Mouse (Mus musculus) heart, embryonic 15.5 days (tissue): ENCODE data around the gene Sec1. TPM values are rescaled to one million over a fixed set of nuclear protein-coding genes. Genes with fewer than 3 reads are reported as not detected.

Experiments
- ATAC-seq: fragments of 200-750 bp; cut with Nextera tagmentation; replicated peaks from 2 replicates; pipeline ENCODE4 v1.8.0; 2017; ENCODE audit warnings: low read depth, moderate TSS enrichment; ENCODE audit not compliant: insufficient number of reproducible peaks, insufficient read depth, low FRiP score
- H3K27ac ChIP-seq: fragments of 300-500 bp; sonication (generic); 2 replicates; pipeline ENCODE4 v1.5.1; 2015; ENCODE audit warnings: mild to moderate bottlenecking, inconsistent platforms
- H3K27me3 ChIP-seq: fragments of 300-500 bp; sonication (generic); 2 replicates; pipeline ENCODE4 v1.6.1; 2015; ENCODE audit warnings: inconsistent platforms
- H3K36me3 ChIP-seq: fragments of 300-500 bp; sonication (generic); 2 replicates; pipeline ENCODE4 v1.6.1; 2015; ENCODE audit warnings: mild to moderate bottlenecking, inconsistent platforms
- H3K4me1 ChIP-seq: fragments of 300-500 bp; sonication (generic); replicated peaks from 2 replicates; pipeline ENCODE4 v1.6.1; 2015; ENCODE audit warnings: inconsistent platforms
- H3K4me2 ChIP-seq: fragments of 300-500 bp; sonication (generic); 2 replicates; pipeline ENCODE4 v1.6.1; 2015; ENCODE audit warnings: inconsistent platforms, mild to moderate bottlenecking, moderate library complexity
- H3K4me3 ChIP-seq: fragments of 300-500 bp; sonication (generic); 2 replicates; pipeline ENCODE4 v1.5.1; 2015; ENCODE audit warnings: mild to moderate bottlenecking, inconsistent platforms
- H3K9ac ChIP-seq: fragments of 300-500 bp; sonication (generic); 2 replicates; pipeline ENCODE4 v1.6.1; 2015; ENCODE audit warnings: mild to moderate bottlenecking, inconsistent platforms
- H3K9me3 ChIP-seq: fragments of 300-500 bp; sonication (generic); replicated peaks from 2 replicates; pipeline ENCODE4 v1.6.1; 2016; ENCODE audit warnings: inconsistent platforms
- WGBS: fragments of 180-500 bp; shearing (Covaris S2); methylation state at CpG from one replicate; pipeline ENCODE4 v1.1.7; 2015; ENCODE audit warnings: mixed read lengths; 5-methylcytosine and 5-hydroxymethylcytosine counted together
- polyA plus RNA-seq: library from polyadenylated mRNA; unstranded; fragments of >200 nt; fragmentation: Nextera tagmentation; extraction: Ambion mirVana; gene quantifications from 2 replicates; pipeline ENCODE4 v1.2.1, GENCODE M21; 2015

Sec1 gene
- polyA plus RNA-seq, 1 experiment from 2014 or later, result 0.13 TPM

DNA sequence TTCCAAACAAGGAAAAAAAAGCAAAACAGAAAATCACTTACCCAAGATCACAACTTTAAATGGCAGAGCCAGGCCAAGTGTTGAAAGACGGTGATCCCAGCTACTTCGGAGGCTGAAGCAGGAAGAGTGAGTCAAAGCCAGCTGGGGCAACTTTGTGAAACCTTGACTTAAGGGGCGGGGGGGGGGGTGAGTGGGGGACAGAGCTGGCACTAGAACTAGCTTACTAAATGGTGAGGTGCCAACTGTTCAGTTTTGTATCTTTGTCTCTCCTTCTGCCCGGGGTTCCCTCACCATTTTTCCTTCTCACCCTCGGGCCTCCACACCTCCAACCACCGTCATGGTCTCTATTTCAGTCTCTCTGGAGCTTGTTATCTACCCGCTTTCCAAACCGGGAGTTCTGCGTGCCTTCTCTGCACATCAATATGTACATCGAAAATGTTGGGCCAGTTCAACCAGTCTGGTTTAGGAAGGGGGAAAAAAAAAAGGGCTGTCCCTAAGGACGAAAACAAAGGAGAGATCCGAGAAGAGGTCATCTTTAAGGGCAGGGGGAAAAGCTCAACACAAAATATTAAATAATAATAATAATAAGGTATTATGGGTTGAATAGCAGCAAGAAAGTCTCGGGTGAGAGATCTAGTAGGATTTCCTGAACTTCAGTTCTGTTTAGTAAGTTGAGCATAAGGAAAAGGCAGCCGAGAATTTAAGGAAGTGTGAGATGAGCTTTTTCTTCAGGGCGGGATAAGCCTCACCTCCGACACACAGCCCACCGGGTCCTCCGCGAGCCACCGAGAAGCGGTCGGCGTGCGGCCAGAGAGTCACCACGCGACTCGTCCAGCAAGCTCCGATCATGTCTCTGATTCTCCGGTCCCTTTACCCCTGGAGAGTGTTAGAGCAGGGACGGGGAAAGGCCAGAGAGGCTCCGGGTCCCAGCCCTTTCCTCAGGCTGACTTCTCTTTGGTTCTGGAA lies 23.0 kb upstream of the Sec1 start:
- H3K4me1 ChIP-seq, result peaks cover 43% of the 10 kb centered on the region
- 6% methylated on average over 31 of the region's 31 CpGs for WGBS
- H3K27ac ChIP-seq, result peak overlapping the region; percentile 89
- H3K9me3 ChIP-seq, result no peaks in the 10 kb centered on the region
- peak overlapping the region; percentile 86 for H3K9ac ChIP-seq
- H3K36me3 ChIP-seq, result peaks cover 30% of the 10 kb centered on the region
- H3K27me3 ChIP-seq, result no peaks in the 10 kb centered on the region
- peak overlapping the region; percentile 80 for H3K4me2 ChIP-seq
- ATAC-seq, result peak; percentile 18; the same call in 1 of the 2 replicates
- H3K4me3 ChIP-seq, result peak overlapping the region; percentile 69

DNA sequence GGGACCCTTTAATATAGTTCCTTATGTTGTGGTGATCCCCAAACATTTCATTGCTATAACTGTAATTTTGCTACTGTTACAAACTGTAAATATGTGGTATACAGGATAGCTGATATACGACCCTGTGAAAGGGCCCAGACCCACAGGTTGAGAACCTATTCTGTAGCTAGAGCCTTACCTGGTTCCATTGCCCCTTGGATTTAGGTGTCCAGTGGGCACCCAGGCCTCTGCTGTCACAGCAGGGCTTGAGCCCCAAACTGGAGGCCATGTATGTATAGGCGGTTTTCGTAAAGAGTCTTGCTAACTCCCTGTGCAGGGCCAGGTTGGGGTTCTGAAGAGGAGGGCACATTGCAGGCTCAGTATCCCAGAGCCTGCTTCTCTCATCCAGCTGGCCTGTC lies 22.3 kb upstream of the Sec1 start:
- H3K4me3 ChIP-seq, result peak overlapping the region; percentile 69
- H3K4me2 ChIP-seq, result peak overlapping the region; percentile 80
- H3K36me3 ChIP-seq, result peaks cover 36% of the 10 kb centered on the region
- 86% methylated on average over 3 of the region's 3 CpGs for WGBS
- no peak for ATAC-seq
- H3K9ac ChIP-seq, result peak overlapping the region; percentile 86; the same call in 1 of the 2 replicates
- no peaks in the 10 kb centered on the region for H3K27me3 ChIP-seq
- H3K4me1 ChIP-seq, result peaks cover 43% of the 10 kb centered on the region
- H3K9me3 ChIP-seq, result no peaks in the 10 kb centered on the region
- H3K27ac ChIP-seq, result 0 out of 2 replicates have a peak overlapping the region, but pooled peaks have one; percentile 89

DNA sequence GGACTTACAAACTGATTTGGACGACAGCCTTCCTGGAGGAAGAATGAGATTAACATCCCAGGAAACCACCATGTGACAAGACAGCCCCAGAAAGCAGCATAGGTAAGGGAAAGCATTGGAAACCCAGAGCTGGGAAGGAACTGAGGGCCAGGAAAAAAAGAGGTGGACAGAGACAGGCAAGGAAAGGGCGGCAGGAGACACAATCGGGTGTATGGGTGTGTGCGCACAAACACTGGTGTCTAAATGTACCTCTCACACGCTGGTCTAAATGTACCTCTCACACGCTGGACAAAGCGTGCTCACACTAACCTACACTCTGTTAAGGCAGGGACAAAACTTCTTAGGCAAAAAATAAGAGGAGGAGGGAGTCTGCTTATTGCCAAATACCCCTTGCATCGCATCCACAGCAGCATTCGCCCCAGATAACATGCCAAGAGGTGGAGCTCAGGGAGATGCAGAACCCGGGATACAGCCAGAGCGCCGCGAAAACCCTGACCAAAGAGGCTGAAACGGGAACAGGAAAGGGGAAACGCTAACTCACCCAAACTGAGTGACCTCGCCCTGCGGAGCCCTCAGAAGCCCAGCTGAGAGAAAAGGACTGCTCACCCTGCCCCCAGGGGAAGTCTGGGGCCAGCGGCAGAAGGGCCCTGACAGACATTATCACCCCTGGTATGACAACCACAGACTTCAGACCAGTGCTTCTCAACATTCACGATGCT lies 21.7 kb upstream of the Sec1 start:
- H3K9ac ChIP-seq, result peak overlapping the region; percentile 3; the same call in 1 of the 2 replicates
- peak overlapping the region; percentile 80 for H3K4me2 ChIP-seq
- WGBS, result 75% methylated on average over 19 of the region's 19 CpGs
- no peak for ATAC-seq
- no peaks in the 10 kb centered on the region for H3K9me3 ChIP-seq
- H3K4me3 ChIP-seq, result peak overlapping the region; percentile 69
- no peaks in the 10 kb centered on the region for H3K27me3 ChIP-seq
- peaks cover 43% of the 10 kb centered on the region for H3K4me1 ChIP-seq
- H3K27ac ChIP-seq, result peak overlapping the region; percentile 44
- H3K36me3 ChIP-seq, result peaks cover 37% of the 10 kb centered on the region

DNA sequence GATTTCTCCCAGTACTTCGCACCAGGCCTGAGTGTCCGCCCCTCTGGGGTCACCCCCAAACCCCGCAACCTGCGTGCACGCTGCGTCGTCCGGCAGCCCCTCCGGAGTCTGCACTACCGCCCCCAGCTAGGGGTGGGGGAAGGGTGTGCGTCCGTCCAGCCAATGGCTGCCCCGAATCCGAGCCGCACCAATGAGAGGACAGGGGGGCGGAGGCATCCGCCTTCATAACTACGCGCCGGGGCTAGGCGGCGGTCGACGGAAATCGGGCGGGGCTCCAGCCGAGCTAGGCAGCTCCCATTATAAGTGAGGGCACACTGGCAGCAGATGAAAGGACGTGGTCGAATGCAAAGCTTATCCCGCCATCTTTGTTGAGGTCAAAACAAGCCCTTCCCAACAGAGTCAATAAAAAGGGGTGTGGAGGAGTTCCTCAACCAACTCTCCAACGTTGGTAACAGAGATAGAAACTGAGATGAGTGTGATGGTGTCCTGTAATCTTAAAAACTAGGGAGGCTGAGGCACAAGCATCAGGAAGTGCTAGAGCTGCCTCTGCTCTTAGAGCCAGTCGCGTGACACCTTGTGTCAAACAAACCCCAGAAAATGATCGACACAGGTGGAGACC lies 21.0 kb upstream of the Sec1 start, which contains the start of gene Rpl18:
Gene Rpl18 (plus strand): TSS at position 368 of the 619 bp plus-strand sequence.
- Histone ChIP-seq H3K27ac (peak within 1 kb of the TSS; percentile 44), H3K4me3 (peak within 1 kb of the TSS; percentile 69), H3K9me3 (no peaks in the 10 kb centered on the region), H3K4me1 (peaks cover 43% of the 10 kb centered on the region), H3K9ac (peak within 1 kb of the TSS; percentile 63), H3K4me2 (peak within 1 kb of the TSS; percentile 80), H3K36me3 (peaks cover 35% of the 10 kb centered on the region), H3K27me3 (no peaks in the 10 kb centered on the region)
- peak; percentile 86 for ATAC-seq
- whole genome bisulfite sequencing, result 6% methylated on average over 34 of the region's 34 CpGs

DNA sequence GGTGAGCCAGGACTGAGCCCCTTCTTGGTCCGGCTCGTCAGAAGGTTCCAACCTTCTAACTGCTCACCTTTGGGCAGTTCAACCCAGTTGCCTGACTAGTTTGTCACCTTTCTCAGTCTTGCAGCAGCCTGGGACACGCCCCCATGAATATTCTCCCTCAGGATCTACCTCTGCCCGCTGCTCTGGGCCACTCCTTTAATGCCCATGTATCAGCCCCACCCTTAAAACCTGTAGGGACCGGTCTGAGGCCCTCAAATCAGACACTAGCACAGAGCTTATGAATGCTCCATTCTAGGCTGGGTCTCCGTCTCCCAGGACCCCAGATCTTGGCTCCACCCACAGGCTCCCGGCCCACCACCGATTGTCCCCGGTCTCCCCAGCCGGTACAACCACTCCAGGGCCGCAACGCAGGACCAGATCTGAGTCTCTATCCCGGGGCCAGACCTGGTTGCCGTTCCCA lies 20.5 kb upstream of the Sec1 start:
- H3K4me3 ChIP-seq, result peak overlapping the region; percentile 69
- peak overlapping the region; percentile 80 for H3K4me2 ChIP-seq
- no peaks in the 10 kb centered on the region for H3K27me3 ChIP-seq
- H3K9ac ChIP-seq, result peak overlapping the region; percentile 63
- H3K9me3 ChIP-seq, result no peaks in the 10 kb centered on the region
- peaks cover 31% of the 10 kb centered on the region for H3K36me3 ChIP-seq
- peak; percentile 15 for ATAC-seq
- H3K27ac ChIP-seq, result 0 out of 2 replicates have a peak overlapping the region, but pooled peaks have one; percentile 10
- WGBS, result 9% methylated on average over 14 of the region's 14 CpGs
- H3K4me1 ChIP-seq, result peaks cover 40% of the 10 kb centered on the region

DNA sequence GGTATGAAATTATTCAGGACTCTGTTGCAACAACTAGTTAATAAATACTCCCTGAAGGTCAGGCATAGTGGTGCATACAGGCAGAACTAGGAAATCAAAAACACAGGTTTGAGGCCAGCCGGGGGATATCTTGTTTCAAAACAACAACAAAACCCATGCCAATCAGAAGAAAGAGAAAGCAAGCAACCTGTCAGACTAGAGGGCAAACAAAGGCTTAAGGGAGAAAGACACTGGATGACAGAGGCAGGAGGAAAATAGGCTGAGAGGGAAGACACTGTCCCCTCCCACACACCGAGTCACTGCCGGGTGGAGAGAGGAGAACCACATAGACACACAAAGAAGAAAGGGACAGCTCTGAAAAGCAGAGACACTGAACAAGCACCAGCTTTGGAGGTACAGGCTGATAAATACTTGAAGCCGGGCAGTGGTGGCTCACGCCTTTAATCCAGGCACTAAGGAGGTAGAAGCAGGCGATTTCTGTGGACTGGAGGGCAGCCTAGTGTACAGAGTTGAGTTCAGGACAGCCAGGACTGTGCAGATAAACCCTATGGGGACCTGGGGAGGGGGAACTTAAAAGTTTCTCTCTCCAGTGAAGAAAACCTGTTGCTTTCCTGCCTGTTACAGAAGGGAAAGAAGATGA lies 19.8 kb upstream of the Sec1 start:
- Histone ChIP-seq H3K4me2 (peak overlapping the region; percentile 80), H3K9me3 (no peaks in the 10 kb centered on the region), H3K27me3 (no peaks in the 10 kb centered on the region), H3K27ac (no peak overlapping the region), H3K4me3 (peak overlapping the region; percentile 69), H3K4me1 (peaks cover 35% of the 10 kb centered on the region), H3K9ac (peak overlapping the region; percentile 63), H3K36me3 (peaks cover 32% of the 10 kb centered on the region)
- 79% methylated on average over 6 of the region's 6 CpGs for WGBS
- no peak for ATAC-seq

DNA sequence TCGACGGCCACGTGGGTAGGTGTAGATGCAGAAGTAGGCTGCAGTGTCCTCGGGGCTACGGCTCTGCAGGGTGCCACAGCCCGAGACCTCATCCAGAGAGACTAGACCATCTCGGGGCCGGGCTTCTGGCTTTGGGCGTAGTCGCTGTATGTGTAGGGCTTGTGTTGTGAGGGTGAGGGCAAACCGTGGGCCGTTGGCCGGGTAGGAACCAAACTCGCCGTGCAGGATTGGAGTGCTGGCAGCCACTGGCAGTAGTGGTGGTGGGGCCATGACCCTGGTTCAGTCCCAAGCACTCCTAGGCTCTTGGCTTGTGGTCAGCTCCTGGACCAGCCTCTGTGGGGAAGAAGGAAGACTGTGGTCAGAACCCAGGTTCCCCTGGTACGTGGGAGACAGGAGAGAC lies 19.2 kb upstream of the Sec1 start:
- H3K27me3 ChIP-seq, result no peaks in the 10 kb centered on the region
- no peaks in the 10 kb centered on the region for H3K9me3 ChIP-seq
- H3K4me1 ChIP-seq, result peaks cover 36% of the 10 kb centered on the region
- H3K4me3 ChIP-seq, result no peak overlapping the region
- H3K36me3 ChIP-seq, result peaks cover 32% of the 10 kb centered on the region
- no peak overlapping the region for H3K9ac ChIP-seq
- WGBS, result 95% methylated on average over 16 of the region's 16 CpGs
- no peak overlapping the region for H3K27ac ChIP-seq
- no peak overlapping the region for H3K4me2 ChIP-seq
- no peak for ATAC-seq

DNA sequence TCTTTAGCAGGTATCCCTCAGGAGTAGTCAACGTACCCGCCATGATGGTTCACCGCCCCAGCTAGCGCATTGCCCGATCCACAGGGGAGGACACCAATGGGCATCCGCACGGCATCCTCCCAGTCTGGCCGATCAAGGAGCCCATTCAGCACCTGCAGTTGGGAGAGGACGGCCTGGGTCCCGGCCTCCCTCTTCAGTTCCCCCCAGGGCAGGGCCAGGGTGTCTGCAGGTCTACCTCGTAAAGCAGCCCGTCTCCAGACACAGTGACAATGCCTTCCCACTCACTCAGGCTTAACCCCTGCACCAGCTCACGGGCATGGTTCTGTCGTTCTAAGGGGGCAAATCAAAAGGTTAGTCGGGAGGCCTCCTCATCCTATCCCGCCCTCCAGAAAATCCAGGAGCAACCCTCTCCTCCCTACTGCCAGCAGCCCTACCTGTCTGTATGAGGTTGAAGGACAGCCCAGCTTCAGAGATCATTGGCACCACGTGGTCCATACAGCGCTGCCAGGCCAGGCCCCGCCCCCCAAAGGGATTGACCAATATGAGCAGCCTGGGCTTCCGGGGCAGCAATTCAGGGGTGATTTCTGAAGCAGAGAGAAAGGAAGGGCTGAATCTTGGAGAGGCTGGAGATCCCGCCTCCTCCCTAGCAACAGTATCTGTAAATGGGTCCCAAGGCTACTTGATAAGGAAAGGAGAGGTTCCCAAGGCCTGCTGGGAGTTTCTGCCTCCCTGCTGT lies 18.0 kb upstream of the Sec1 start:
- H3K4me3 ChIP-seq, result no peak overlapping the region
- ATAC-seq, result no peak
- H3K4me1 ChIP-seq, result peaks cover 48% of the 10 kb centered on the region
- WGBS, result 91% methylated on average over 21 of the region's 21 CpGs
- no peaks in the 10 kb centered on the region for H3K27me3 ChIP-seq
- no peaks in the 10 kb centered on the region for H3K9me3 ChIP-seq
- H3K36me3 ChIP-seq, result peaks cover 32% of the 10 kb centered on the region
- no peak overlapping the region for H3K27ac ChIP-seq
- no peak overlapping the region for H3K4me2 ChIP-seq
- H3K9ac ChIP-seq, result no peak overlapping the region

DNA sequence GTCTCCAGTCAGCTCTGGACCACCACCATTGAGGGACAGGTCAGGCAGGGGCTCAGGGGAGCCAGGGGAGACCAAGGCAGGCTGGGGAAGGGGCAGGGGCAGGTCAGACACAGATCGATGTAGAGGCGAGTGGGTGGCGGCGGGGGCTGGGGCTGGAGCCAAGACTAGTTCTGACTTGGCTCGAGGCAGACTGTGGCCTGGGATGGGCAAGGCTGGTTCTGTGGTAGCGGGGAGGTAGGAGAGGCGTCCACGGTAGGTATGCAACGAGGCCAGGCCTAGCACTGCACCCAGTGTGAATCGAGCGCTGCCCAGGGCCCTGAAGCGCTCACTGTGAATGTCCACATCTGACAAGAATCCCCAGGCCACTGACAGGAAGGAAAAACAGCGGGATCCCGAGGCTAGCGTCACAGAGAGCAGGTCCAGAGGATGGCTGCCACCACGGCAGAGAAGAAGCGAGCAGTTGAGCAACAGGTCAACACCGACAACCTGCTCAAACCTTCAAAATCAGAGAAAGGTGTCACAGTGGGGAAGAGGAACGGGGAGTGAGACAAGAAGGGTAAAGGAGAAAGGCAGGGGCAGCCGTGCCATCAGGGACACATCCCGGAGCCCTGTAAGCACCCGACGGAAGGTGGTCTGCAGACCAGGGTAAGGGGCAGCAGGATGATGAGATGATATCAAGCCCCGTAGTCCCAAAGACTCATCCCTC lies 17.3 kb upstream of the Sec1 start:
- H3K36me3 ChIP-seq, result peaks cover 32% of the 10 kb centered on the region
- peaks cover 47% of the 10 kb centered on the region for H3K4me1 ChIP-seq
- H3K27ac ChIP-seq, result no peak overlapping the region
- H3K9ac ChIP-seq, result no peak overlapping the region
- H3K4me2 ChIP-seq, result no peak overlapping the region
- ATAC-seq, result no peak
- 89% methylated on average over 24 of the region's 24 CpGs for WGBS
- no peaks in the 10 kb centered on the region for H3K9me3 ChIP-seq
- no peak overlapping the region for H3K4me3 ChIP-seq
- H3K27me3 ChIP-seq, result no peaks in the 10 kb centered on the region
